Mouse (Mus musculus) cortical plate, adult 2 months (tissue): ENCODE measurements around the gene Sgsm3.
A peak's percentile ranks its signal among the peaks of the same experiment; 100 is the strongest.

Experiments used
- CTCF ChIP-seq: fragments of 200-500 bp; IDR thresholded peaks from 2 replicates; pipeline ENCODE4 v1.5.1; 2011; ENCODE audit warnings: mild to moderate bottlenecking, control low read depth, low read length; ENCODE audit not compliant: insufficient read depth; ENCODE audit errors: extremely low read depth
- POLR2A ChIP-seq: fragments of 200-500 bp; IDR thresholded peaks from 2 replicates; pipeline ENCODE4 v1.6.1; 2011; ENCODE audit warnings: mild to moderate bottlenecking, low read length, control low read depth; ENCODE audit not compliant: insufficient read depth; ENCODE audit errors: extremely low read depth

DNA sequence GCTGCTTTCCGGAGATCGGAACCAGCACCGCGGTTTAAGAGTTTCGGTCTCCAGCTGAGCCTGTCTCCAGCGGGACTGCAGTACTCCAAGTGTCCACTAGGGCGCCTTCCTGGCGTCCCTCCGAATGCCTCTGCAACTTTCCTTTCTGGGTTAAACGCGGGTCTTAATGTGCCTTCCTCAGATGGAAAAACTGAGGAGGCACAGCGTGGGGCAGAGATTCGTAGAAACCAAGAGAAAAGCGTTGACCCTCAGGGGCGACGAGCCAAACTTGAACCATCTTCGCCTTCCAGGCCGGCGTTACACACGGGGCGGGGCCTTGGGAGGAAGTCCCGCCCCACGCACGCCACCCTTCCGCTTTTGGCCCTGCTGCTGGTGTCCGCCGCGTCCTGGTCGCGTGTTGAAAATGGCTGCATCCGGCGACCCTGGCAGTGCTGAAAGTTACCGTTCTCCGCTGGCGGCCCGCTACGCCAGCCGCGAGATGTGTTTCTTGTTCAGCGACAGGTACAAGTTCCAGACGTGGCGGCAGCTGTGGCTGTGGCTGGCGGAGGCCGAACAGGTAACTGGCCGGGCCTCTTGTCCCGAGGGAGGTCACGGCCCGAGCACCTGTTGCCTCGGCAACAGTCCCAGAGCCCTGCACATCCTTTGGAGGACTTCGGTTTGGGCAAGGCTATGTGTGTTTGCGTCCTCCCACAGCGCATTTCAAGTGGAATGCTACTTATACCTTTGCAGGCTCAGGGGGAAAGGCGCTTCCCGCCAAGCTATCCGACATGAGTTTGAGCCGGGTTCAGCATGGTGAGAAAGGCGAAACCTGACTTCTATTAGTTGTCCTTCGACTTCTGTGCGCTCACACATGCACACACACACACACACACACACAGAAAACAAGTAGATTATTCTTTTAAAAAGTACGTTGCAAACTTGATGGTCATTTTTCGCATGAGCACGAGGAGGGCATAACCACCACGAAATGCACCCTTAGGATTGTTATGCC is 29.1 kb upstream of the Sgsm3 start, which contains the start of gene Adsl:
- TF ChIP-seq POLR2A (peak; percentile 56; the same call in 1 of the 2 replicates), CTCF (peak; percentile 81)
